Mouse (Mus musculus) adrenal gland, postnatal 25 days (tissue): Measurements from ENCODE around the gene Gtdc1. TPM values are rescaled to one million over a fixed set of nuclear protein-coding genes. Genes with fewer than 3 reads are reported as not detected.

Experiments used
- DNase-seq: peaks from one replicate; pipeline ENCODE4 v3.0.0; 2021; ENCODE audit warnings: mixed read lengths
- total RNA-seq: library from RNA; stranded (reverse); gene quantifications from 2 replicates; pipeline ENCODE4 v1.2.3, GENCODE M21; 2021

Gene Gtdc1
- total RNA-seq, 1 experiment from 2014 or later = 14.4 TPM

- DNase-seq = no peak
Observed at GRCm38 (mm10) chr2:44924618-44925017, 2.8 kb downstream of the Gtdc1 start.

- DNase-seq = no peak
Observed at GRCm38 (mm10) chr2:44923056-44923883, 4.2 kb downstream of the Gtdc1 start.

GRCm38 (mm10) chr2:44922500-44922899 lies 5.0 kb downstream of the Gtdc1 start:
- DNase-seq = no peak

- no peak for DNase-seq
Observed at GRCm38 (mm10) chr2:44920471-44920870, 7.0 kb downstream of the Gtdc1 start.

GRCm38 (mm10) chr2:44919326-44919725 lies 8.1 kb downstream of the Gtdc1 start:
- DNase-seq = no peak

GRCm38 (mm10) chr2:44918737-44919136 lies 8.7 kb downstream of the Gtdc1 start:
- DNase-seq = no peak

- no peak for DNase-seq
Observed at GRCm38 (mm10) chr2:44916286-44916685, 11.2 kb downstream of the Gtdc1 start.

- DNase-seq = no peak
Observed at GRCm38 (mm10) chr2:44897801-44898200, 29.7 kb downstream of the Gtdc1 start.

GRCm38 (mm10) chr2:44873718-44874117 lies 53.7 kb downstream of the Gtdc1 start:
- no peak for DNase-seq

GRCm38 (mm10) chr2:44864726-44865125 lies 62.7 kb downstream of the Gtdc1 start:
- DNase-seq = no peak

GRCm38 (mm10) chr2:44854475-44854874 lies 73.0 kb downstream of the Gtdc1 start:
- DNase-seq = no peak

- no peak for DNase-seq
Observed at GRCm38 (mm10) chr2:44849666-44850065, 77.8 kb downstream of the Gtdc1 start.

GRCm38 (mm10) chr2:44848156-44848555 lies 79.3 kb downstream of the Gtdc1 start:
- no peak for DNase-seq

- no peak for DNase-seq
Observed at GRCm38 (mm10) chr2:44845424-44845823, 82.0 kb downstream of the Gtdc1 start.

- DNase-seq = no peak
Observed at GRCm38 (mm10) chr2:44829753-44830152, 97.7 kb downstream of the Gtdc1 start.

- no peak for DNase-seq
Observed at GRCm38 (mm10) chr2:44829346-44829745, 98.1 kb downstream of the Gtdc1 start.

- no peak for DNase-seq
Observed at GRCm38 (mm10) chr2:44826609-44827008, 100.8 kb downstream of the Gtdc1 start.

- DNase-seq = no peak
Observed at GRCm38 (mm10) chr2:44817787-44818186, 109.7 kb downstream of the Gtdc1 start.

- DNase-seq = no peak
Observed at GRCm38 (mm10) chr2:44813729-44814128, 113.7 kb downstream of the Gtdc1 start.

- DNase-seq = no peak
Observed at GRCm38 (mm10) chr2:44804497-44804896, 123.0 kb downstream of the Gtdc1 start.

- no peak for DNase-seq
Observed at GRCm38 (mm10) chr2:44801361-44801760, 126.1 kb downstream of the Gtdc1 start.

- no peak for DNase-seq
Observed at GRCm38 (mm10) chr2:44791840-44792239, 135.6 kb downstream of the Gtdc1 start.

GRCm38 (mm10) chr2:44791134-44791533 lies 136.3 kb downstream of the Gtdc1 start:
- no peak for DNase-seq

GRCm38 (mm10) chr2:44782746-44783145 lies 144.7 kb downstream of the Gtdc1 start:
- no peak for DNase-seq
